Mouse (Mus musculus) E14TG2a.4 (cell line): ENCODE measurements at regions not wholly inside any gene's neighbourhood (a gene's known extent, or its start where the extent isn't known, plus 50 kb on each side); places are given as distances from the start of the nearest gene placed in this dataset.

Experiments used
- CTCF ChIP-seq: conservative IDR thresholded peaks from 2 replicates; pipeline ENCODE4 v1.5.1; 2014; ENCODE audit warnings: low read length
- NANOG ChIP-seq: IDR thresholded peaks from 2 replicates; pipeline ENCODE4 v1.6.1; 2014; ENCODE audit warnings: borderline replicate concordance, low read length, mixed read lengths

DNA sequence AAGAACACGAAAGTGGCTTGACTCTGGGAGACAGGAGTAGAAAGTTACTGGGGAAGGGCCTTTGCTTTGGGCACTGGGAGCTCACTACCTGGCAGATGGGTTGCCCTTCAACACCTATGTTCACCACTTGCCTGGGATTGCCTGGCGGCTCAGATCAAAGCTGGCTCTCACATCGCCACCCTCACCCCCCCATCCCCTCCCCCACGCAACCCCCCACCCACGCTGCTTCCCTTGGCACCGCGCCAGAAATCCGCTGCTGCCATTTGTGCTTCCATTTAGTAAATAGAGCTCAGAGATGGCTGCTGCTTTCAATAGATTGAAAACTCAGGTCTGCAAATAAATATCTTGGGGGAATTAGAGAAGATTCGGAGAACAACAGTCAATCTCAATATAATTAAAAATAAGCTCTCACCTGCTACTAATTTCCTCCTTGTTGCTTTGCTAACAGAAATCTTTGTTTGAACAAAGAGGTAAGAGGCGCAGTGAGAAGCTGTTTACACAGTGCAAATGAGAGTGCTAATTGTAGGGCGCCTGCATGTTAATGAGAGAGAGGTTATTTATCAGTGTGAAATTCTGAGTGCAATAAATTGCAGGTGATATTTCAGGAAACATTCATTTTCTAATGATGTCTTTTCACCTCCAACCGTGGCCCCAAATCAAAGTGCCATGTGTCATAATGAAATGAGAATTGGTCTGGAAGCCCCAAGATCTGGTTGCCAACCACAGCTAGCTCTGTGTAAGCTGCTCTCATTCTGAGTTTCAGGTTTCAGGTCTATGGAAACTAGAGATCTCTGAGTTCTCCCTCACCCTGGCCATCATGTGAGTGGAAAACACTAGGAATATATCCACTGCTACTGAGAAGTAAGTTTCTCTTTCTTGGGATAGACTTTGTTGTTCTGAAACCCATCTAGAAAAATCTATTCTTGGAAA is 198.3 kb upstream of the Nr4a3 start:
- TF ChIP-seq CTCF (no peak), NANOG (no peak)
